Mouse (Mus musculus) frontal cortex, postnatal 25 days (tissue): ENCODE data around the gene Lmo2.
"Not testable (repeated sequence)": the region's sequence is repeated elsewhere in the genome, so short reads cannot be mapped to it uniquely, and the experiment has no call there.

ENCODE experiments used
- DNase-seq, 2 experiments: peaks; one replicate each; pipeline ENCODE4 v3.0.0; 2022; ENCODE audit warnings: low spot score in 2 of 2

The Lmo2 gene

GRCm38 (mm10) chr2:103977716-103978115 is 19.9 kb downstream of the Lmo2 start:
- DNase-seq: no peak

- DNase-seq: peak; percentile 55 to 67
Measured at GRCm38 (mm10) chr2:103982250-103982649, 24.5 kb downstream of the Lmo2 start.

GRCm38 (mm10) chr2:103983146-103983545 is 25.4 kb downstream of the Lmo2 start:
- no peak for DNase-seq

- not testable (repeated sequence) for DNase-seq
Measured at GRCm38 (mm10) chr2:103987595-103987994, 29.8 kb downstream of the Lmo2 start.

DNA sequence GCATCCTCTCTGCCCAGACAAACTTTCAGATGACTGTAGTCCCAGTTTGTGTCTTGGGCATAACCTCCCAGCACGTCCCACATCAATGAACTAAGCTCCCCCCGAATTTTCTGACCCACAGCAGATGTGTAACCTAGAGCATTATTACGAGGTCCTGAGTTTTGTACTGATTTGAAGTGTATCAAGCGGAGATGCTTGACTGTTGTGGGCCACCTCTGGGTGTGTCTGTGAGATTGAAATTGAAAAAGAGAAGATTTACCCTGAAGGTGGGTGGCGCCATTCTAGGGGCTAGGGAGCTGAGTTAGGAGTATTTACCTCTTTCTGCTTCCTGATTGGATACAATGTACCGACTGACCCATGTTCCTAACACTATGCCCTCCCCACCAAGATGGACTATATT is 31.9 kb downstream of the Lmo2 start:
- DNase-seq: no peak

DNA sequence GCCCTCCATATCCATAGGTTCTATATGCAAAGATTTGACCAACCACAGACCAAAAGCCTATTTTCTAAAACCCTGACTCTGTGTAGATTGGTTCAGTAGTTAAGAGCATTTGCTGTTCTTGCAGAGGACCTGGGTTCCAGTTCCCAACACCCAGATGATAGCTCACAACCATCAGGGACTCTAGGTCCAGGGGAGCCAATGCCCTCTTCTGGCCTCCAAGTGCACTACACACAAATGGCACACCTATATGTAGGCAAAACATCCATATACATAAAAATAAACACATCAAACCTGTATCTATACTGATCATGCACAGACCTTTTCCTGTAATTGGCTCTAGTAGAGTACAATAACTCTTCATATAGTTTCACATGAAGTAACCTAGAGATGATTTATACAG is 33.5 kb downstream of the Lmo2 start:
- no peak for DNase-seq

DNA sequence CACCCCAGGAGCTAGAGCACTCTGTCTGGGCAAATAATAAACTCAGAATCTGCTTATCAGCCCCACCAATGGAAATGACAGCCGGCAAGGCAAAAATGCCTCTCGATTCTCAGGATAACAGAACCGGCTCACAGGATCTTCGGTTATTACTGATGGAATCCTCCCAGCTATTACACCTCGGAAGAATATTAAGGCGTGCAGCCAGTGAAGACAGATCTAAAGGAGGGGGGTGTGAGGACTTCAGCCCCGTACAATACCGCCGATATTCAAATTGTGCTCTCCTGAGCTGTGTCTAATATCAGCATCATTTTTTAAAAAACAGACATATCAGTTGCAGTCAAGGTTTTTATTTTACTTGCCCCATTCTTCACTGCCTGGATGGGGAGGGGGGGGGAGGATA is 34.4 kb downstream of the Lmo2 start:
- DNase-seq: no peak

GRCm38 (mm10) chr2:103992618-103993332 is 35.0 kb downstream of the Lmo2 start:
- DNase-seq: no peak

DNA sequence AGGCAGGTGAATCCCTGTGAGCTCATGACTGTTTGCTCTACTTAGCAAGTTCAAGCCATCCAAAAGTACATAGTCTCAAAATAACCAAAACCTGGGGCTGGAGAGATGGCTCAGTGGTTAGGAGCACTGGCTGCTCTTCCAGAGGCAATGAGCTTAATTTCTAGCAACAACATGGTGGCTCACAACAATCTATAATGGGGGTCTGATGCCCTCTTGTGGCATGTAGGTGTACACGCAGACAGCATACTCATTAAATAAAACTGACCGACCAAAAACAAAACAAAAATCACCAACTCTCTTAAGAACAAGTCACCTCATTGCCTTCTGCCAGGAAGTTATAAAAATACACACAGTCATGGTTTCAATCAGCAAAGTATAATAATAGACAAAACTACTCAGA is 43.3 kb downstream of the Lmo2 start:
- DNase-seq: no peak

GRCm38 (mm10) chr2:104001861-104002260 is 44.1 kb downstream of the Lmo2 start:
- DNase-seq: no peak

DNA sequence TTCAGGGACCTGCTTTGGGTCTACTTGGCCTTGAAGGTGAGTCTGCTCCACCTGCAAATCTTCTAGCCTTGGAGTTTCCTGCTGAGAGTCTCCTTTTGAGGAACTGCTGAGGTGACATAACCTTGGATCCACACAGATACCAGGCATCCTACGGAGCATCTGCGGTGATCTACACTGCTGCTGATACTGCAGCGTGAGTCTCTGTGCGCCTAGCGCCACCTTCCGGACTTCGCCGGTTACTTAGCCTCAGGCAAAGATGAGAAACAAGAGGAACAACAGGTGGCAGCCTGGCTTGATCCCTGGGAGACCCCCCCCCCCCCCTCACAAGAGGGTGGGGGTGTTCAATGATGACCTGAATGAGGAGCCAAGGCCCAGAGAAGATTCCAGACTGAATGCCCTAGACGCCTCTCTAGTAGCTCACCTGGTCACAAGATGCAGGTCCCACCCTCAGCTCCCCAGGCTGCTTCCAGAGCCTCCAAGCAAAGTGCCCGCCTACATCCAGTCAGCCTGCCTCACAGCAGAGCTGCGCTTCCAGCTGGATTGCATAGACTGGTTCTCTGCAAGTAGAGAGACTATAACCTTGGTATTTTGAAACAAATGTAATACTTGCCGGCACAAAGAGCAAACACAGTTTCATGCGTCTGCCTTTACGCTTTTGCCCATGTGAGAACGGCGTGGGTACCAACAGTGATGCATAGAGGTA is 45.1 kb downstream of the Lmo2 start:
- DNase-seq: peak; percentile 59 to 67

- no peak for DNase-seq
Measured at GRCm38 (mm10) chr2:104007793-104008519, 50.2 kb downstream of the Lmo2 start.

- not testable (repeated sequence) for DNase-seq
Measured at GRCm38 (mm10) chr2:104008853-104009252, 51.1 kb downstream of the Lmo2 start.

DNA sequence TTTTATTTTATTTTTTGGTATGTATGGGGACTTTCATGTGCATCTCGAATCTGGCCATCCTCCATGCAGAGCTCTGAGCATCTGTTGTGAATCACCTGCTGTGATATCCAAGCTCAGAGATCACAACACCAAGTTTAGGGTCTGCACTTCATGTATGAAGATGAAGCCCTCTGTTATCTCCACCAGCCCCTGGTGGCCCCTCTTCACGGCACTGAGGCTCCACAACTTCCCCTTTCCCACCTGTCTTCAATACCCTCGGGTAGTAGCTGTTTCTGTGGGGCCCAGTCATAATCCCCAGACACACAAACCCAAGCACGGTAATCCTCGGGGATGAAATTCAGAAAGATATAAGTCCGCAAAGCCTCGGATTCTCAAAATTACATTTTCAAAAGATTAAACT is 65.3 kb downstream of the Lmo2 start:
- no peak for DNase-seq

GRCm38 (mm10) chr2:104024656-104025055 is 66.9 kb downstream of the Lmo2 start:
- no peak for DNase-seq

DNA sequence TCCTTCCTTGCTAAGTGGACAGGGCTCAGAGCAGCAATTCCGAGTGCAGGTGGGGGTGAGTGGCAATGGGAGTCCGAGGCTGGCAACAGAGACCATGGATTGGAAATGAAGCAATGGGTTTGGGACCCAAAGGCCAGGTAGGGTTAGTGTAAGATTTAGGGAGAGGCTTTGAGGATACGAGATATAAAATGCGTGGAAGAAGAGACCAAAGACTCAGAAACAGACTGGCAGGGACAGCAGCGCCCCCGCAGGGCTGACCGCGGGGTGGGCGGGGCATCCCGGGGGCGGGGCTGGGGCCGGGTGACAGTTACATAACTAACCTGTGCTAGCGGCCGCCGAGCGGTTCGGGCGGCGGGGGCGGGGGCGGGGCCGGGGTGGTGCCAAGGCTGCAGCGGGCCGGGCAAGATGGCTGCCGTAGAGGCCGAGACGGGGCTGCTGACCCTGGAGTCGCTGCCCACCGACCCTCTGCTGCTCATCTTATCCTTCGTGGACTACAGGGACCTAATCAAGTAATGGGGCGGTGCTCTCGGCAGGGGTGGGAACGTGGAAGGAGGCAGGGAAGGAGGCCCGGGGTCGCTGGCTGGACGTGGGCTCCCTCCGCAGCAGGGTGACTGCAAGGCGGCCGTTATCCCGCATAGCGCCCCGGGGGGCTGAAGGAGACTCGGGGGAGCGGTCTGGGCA is 69.8 kb downstream of the Lmo2 start, which contains the start of gene Fbxo3:
Fbxo3 (plus strand) TSS at position 264 of the 681 bp plus-strand sequence.
- DNase-seq: peak; percentile 58 to 62

- DNase-seq: peak in 1 of 2 experiments; percentile 13
Measured at GRCm38 (mm10) chr2:104028139-104028723, 70.4 kb downstream of the Lmo2 start, which contains the start of gene 4931422A03Rik. Gene 4931422A03Rik, minus strand, starts transcription at chr2:104028361.

- no peak for DNase-seq
Measured at GRCm38 (mm10) chr2:104029074-104029473, 71.3 kb downstream of the Lmo2 start.

DNA sequence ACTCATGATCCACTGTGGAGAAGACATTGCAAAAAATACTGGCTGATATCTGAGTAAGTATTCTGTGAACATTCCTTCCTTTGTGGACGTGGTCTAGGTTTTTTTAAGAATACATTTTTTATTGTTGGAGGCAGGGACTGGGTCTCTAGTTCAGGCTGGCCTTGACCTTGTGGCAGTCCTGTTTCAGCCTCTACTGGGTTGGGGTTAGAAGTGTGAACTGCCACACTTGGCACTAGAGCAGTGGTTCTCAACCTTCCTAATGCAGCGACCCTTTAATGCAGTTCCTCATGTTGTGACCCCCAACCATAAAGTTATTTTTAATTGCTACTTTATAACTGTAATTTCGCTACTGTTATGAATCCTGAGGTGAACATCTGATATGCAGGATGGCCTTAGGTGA is 72.6 kb downstream of the Lmo2 start:
- no peak for DNase-seq
